25 mouse cellular contexts compared by ENCODE assay signal in genomic region chr12:84865431-84865830, GRCm38 (mm10). TPM values are rescaled to one million over a fixed set of nuclear protein-coding genes. Genes with fewer than 3 reads are reported as not detected.
DNase-seq lines count a peak whose midpoint lies in the region; ATAC-seq lines count a peak whose summit lies in the region.
"Had no signal": no experiment of that assay in that cellular context is flagged by ENCODE, and none has a peak within 500 bp of the region (broad histone marks: within the 10 kb centered on the region; RNA-seq: fewer than 3 reads in every experiment).

No protein-coding gene starts in this region.

- no peaks in the 10 kb centered on the region for H3K9me3 ChIP-seq in limb, embryonic 11.5 days (ENCODE audit: control insufficient read depth, low read length)
- H3K9me3 ChIP-seq in intestine, embryonic 15.5 days: no peaks in the 10 kb centered on the region
- H3K9me3 ChIP-seq in heart, embryonic 10.5 days: no peaks in the 10 kb centered on the region
- H3K9me3 ChIP-seq: forebrain, embryonic 15.5 days; heart, embryonic 13.5 days; limb, embryonic 15.5 days; lung, embryonic 15.5 days; neural tube, embryonic 15.5 days had no signal

- 0 out of 2 replicates have a peak overlapping the region, but pooled peaks have one; percentile 9 for H3K27ac ChIP-seq in limb, embryonic 11.5 days (replicated peaks; ENCODE audit: low read depth, low read length)
- no peak overlapping the region for H3K27ac ChIP-seq in intestine, embryonic 15.5 days
- H3K27ac ChIP-seq in heart, embryonic 10.5 days: no peak overlapping the region
- H3K27ac ChIP-seq: forebrain, embryonic 15.5 days; heart, embryonic 13.5 days; hindbrain, postnatal 0 days; layer of hippocampus, adult 2 months; limb, embryonic 15.5 days; liver, embryonic 14.5 days; lung, embryonic 15.5 days; neural tube, embryonic 15.5 days had no signal

- no peak overlapping the region for H3K9ac ChIP-seq in limb, embryonic 11.5 days (ENCODE audit: low read length)
- no peak overlapping the region for H3K9ac ChIP-seq in intestine, embryonic 15.5 days
- H3K9ac ChIP-seq: forebrain, embryonic 15.5 days; heart, embryonic 13.5 days; limb, embryonic 15.5 days; liver, embryonic 14.5 days; lung, embryonic 15.5 days; neural tube, embryonic 15.5 days had no signal

- WGBS in limb, embryonic 11.5 days: 36% methylated on average over 9 of the region's 9 CpGs
- 78% methylated on average over 9 of the region's 9 CpGs for WGBS in intestine, embryonic 15.5 days
- 75% methylated on average over 9 of the region's 9 CpGs for WGBS in heart, embryonic 10.5 days

- H3K27me3 ChIP-seq in limb, embryonic 11.5 days (ENCODE audit: control insufficient read depth, insufficient read depth, low read length): no peaks in the 10 kb centered on the region
- no peaks in the 10 kb centered on the region for H3K27me3 ChIP-seq in intestine, embryonic 15.5 days (replicated peaks)
- H3K27me3 ChIP-seq in heart, embryonic 10.5 days (ENCODE audit: insufficient read depth, poor library complexity, severe bottlenecking): peaks cover 21% of the 10 kb centered on the region; the same call in 1 of the 2 replicates
- H3K27me3 ChIP-seq: forebrain, embryonic 15.5 days; lung, embryonic 15.5 days; neural tube, embryonic 15.5 days had no signal

- no peak overlapping the region for H3K4me3 ChIP-seq in limb, embryonic 11.5 days (ENCODE audit: low read depth, low read length)
- no peak overlapping the region for H3K4me3 ChIP-seq in intestine, embryonic 15.5 days (replicated peaks)
- H3K4me3 ChIP-seq in heart, embryonic 10.5 days: no peak overlapping the region
- H3K4me3 ChIP-seq: forebrain, embryonic 15.5 days; heart, embryonic 13.5 days; layer of hippocampus, adult 2 months; limb, embryonic 15.5 days; lung, embryonic 15.5 days; neural tube, embryonic 15.5 days had no signal

- ATAC-seq in limb, embryonic 11.5 days (ENCODE audit: insufficient number of reproducible peaks, low FRiP score, low TSS enrichment, low read depth): 0 out of 2 replicates have a peak, but pooled peaks have one; percentile 11
- no peak for ATAC-seq in intestine, embryonic 15.5 days
- ATAC-seq: forebrain, embryonic 15.5 days; hindbrain, postnatal 0 days; intestine, postnatal 0 days had no signal

- H3K36me3 ChIP-seq in limb, embryonic 11.5 days (ENCODE audit: control insufficient read depth, insufficient read depth, low read length): no peaks in the 10 kb centered on the region
- H3K36me3 ChIP-seq in intestine, embryonic 15.5 days: no peaks in the 10 kb centered on the region
- H3K36me3 ChIP-seq in heart, embryonic 10.5 days: no peaks in the 10 kb centered on the region
- H3K36me3 ChIP-seq: forebrain, embryonic 15.5 days; heart, embryonic 13.5 days; limb, embryonic 15.5 days; lung, embryonic 15.5 days; neural tube, embryonic 15.5 days had no signal

- peaks cover 12% of the 10 kb centered on the region for H3K4me1 ChIP-seq in limb, embryonic 11.5 days (ENCODE audit: control insufficient read depth, insufficient read depth, low read length)
- 0 out of 2 replicates have a peak, but pooled peaks cover 6% of the 10 kb centered on the region for H3K4me1 ChIP-seq in intestine, embryonic 15.5 days (replicated peaks)
- H3K4me1 ChIP-seq in heart, embryonic 10.5 days: 0 out of 2 replicates have a peak, but pooled peaks cover 3% of the 10 kb centered on the region
- H3K4me1 ChIP-seq: forebrain, embryonic 15.5 days; heart, embryonic 13.5 days; neural tube, embryonic 15.5 days had no signal

- H3K4me2 ChIP-seq in limb, embryonic 11.5 days (ENCODE audit: low read depth, severe bottlenecking): no peak overlapping the region
- H3K4me2 ChIP-seq in intestine, embryonic 15.5 days (replicated peaks): no peak overlapping the region
- H3K4me2 ChIP-seq: forebrain, embryonic 15.5 days; heart, embryonic 13.5 days; limb, embryonic 15.5 days; lung, embryonic 15.5 days; neural tube, embryonic 15.5 days had no signal

- DNase-seq in cerebellum, postnatal 10 days: peak; percentile 34 to 41
- DNase-seq in cerebellum, adult 9-10 months: no peak
- peak; percentile 20 for DNase-seq in retina, postnatal 1 day
- DNase-seq in retina, embryonic 14.5 days (ENCODE audit: low spot score): no peak
- no peak for DNase-seq in limb, embryonic 11.5 days (ENCODE audit: low spot score)
- DNase-seq in heart, embryonic 10.5 days (ENCODE audit: low spot score): no peak
- DNase-seq: B cell, adult 2 months; cerebellum, adult 2 months; gastrocnemius, postnatal 14 days; heart, adult 11 months; heart, postnatal 14 days; kidney, postnatal 14 days; lung, postnatal 4 days; right cerebral cortex, postnatal 25 days; thymus, postnatal 25 days had no signal

RNA-seq across cellular contexts. Expression of gene Ltbp2, which starts 10.9 kb away (rescaled TPM):
- 0.20 and 0.23 TPM in 2 replicates for polyA plus RNA-seq in limb, embryonic 11.5 days (2014; fragmentation: Nextera tagmentation; extraction: Ambion mirVana)
- polyA plus RNA-seq in intestine, embryonic 15.5 days (2015; fragmentation: Nextera tagmentation; extraction: Ambion mirVana): 0.75 and 1.6 TPM in 2 replicates
- polyA plus RNA-seq in heart, embryonic 10.5 days (2016; fragmentation: Nextera tagmentation; extraction: Ambion mirVana): 0.23 and 0.26 TPM in 2 replicates

Comparison
In these comparisons a context has a peak if more than half of its experiments do, and no peak if none do; other contexts are left out.
1. DNase-seq: peak in cerebellum, postnatal 10 days (2 of 2) and retina, postnatal 1 day (single experiment); none in cerebellum, adult 9-10 months (single experiment), retina, embryonic 14.5 days (single experiment), limb, embryonic 11.5 days (single experiment) and heart, embryonic 10.5 days (single experiment).